Mouse (Mus musculus) erythroblast, embryonic 14.5 days (primary cell): ENCODE data around the gene Kcne1.

Source experiments
- GATA1 ChIP-seq: IDR thresholded peaks from 2 replicates; pipeline ENCODE4 v1.6.1; 2012; ENCODE audit warnings: low read length, inconsistent platforms, mixed read lengths
- TAL1 ChIP-seq: IDR thresholded peaks from 3 replicates; pipeline ENCODE4 v1.6.1; 2012; ENCODE audit warnings: low read length, inconsistent platforms, mixed read lengths

DNA sequence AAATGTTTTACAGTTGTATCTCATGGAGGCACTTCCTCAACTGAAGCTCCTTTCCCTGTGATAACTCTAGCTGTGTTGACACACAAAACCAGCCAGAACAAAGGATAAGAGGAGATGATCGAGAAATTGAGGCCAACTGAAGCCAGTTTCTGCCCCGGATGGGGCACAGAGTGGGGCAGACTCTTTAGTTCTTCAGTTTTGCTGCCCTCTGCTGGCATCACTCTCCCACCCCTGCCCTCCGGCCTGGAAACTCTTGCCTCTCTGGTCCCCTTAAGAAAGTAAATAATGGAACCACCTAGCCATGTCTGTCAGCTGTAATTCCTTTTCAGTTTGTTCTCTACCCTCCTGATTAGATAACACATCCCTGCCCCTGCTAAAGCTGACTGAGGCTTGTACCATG, 51.3 kb downstream of the Kcne1 start:
- no peak for TF ChIP-seq TAL1
- no peak for TF ChIP-seq GATA1
